Mouse (Mus musculus): ENCODE measurements around the gene 3830417A13Rik. TPM values are rescaled to one million over a fixed set of nuclear protein-coding genes. Genes with fewer than 3 reads are reported as not detected.

Gene 3830417A13Rik
- not detected in 2 replicates for polyA plus RNA-seq (2016; fragmentation: Nextera tagmentation; extraction: Ambion mirVana)

- Histone ChIP-seq H3K4me1 (no peaks in the 10 kb centered on the region), H3K27ac (no peak within 1 kb of the TSS), H3K9ac (no peak within 1 kb of the TSS), H3K27me3 (replicated peaks) (no peaks in the 10 kb centered on the region), H3K4me3 (no peak within 1 kb of the TSS), H3K9me3 (replicated peaks) (no peaks in the 10 kb centered on the region), H3K4me2 (no peak within 1 kb of the TSS), H3K36me3 (no peaks in the 10 kb centered on the region)
- WGBS (ENCODE audit: insufficient replicate concordance) = 78% methylated on average over 11 of the region's 11 CpGs
- no peak for ATAC-seq
Observed at GRCm38 (mm10) chrX:64173248-64173647, at the start of gene 3830417A13Rik. Gene 3830417A13Rik, plus strand, starts transcription at chrX:64173548.

- Histone ChIP-seq H3K4me1 (no peaks in the 10 kb centered on the region), H3K9ac (no peak within 1 kb of the TSS), H3K4me2 (no peak within 1 kb of the TSS), H3K9me3 (replicated peaks) (no peaks in the 10 kb centered on the region), H3K4me3 (no peak within 1 kb of the TSS), H3K27ac (no peak within 1 kb of the TSS), H3K27me3 (replicated peaks) (no peaks in the 10 kb centered on the region), H3K36me3 (no peaks in the 10 kb centered on the region)
- WGBS (ENCODE audit: insufficient replicate concordance) = 50% methylated on average over 2 of the region's 2 CpGs
- no peak for ATAC-seq
Observed at GRCm38 (mm10) chrX:64152098-64152497, 21.2 kb upstream of the 3830417A13Rik start, which contains the start of gene Gm6760. Gene Gm6760, minus strand, starts transcription at chrX:64152198.

DNA sequence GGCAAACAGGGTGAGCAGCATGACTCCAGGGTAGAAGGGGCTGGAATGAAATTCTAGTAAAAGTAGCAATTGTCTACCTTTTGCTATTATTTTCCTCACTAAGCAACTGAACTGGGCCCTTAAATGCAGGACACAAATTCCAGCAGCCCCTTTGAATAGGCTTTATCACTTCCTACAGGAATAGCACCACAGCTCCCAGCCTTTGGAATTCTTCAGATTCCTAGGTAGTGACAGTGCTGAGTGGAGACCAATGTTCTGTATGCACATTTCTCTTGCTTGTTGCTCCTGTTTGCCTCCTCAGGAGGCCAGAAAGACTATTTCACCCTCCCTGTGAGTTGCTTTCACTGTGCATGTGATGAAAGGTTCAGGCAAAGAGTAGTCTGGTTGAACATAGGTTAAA is 7.9 kb downstream of the 3830417A13Rik start:
- Histone ChIP-seq H3K9ac (no peak overlapping the region), H3K27ac (no peak overlapping the region), H3K9me3 (replicated peaks) (no peaks in the 10 kb centered on the region), H3K27me3 (replicated peaks) (no peaks in the 10 kb centered on the region), H3K36me3 (no peaks in the 10 kb centered on the region), H3K4me1 (no peaks in the 10 kb centered on the region), H3K4me2 (no peak overlapping the region), H3K4me3 (no peak overlapping the region)
- ATAC-seq = no peak

Other genes with a start within 250 kb of the 3830417A13Rik start
- not detected in 2 replicates for gene Gm6760, start 21.4 kb upstream of the 3830417A13Rik start, polyA plus RNA-seq (2016; fragmentation: Nextera tagmentation; extraction: Ambion mirVana)
- 0.23 and 0.31 TPM in 2 replicates for gene Slitrk4, start 103.4 kb downstream of the 3830417A13Rik start, polyA plus RNA-seq (2016; fragmentation: Nextera tagmentation; extraction: Ambion mirVana)